Mouse (Mus musculus) heart, postnatal 14 days (tissue): ENCODE results near the gene Gm2001. TPM values are rescaled to one million over a fixed set of nuclear protein-coding genes. Genes with fewer than 3 reads are reported as not detected.
A peak's percentile ranks its signal among the peaks of the same experiment; 100 is the strongest.
"Not testable (repeated sequence)": the region's sequence is repeated elsewhere in the genome, so short reads cannot be mapped to it uniquely, and the experiment has no call there.

Experiments
- DNase-seq, 2 experiments: peaks; one replicate each; pipeline ENCODE4 v3.0.0; 2021 to 2022
- intact Hi-C: fragments of 180-260 bp; cut with DNase I; formaldehyde crosslinking; loops from one replicate; pipeline ENCODE4 v1.15.1; 2025
- long read RNA-seq, 2 experiments: library from polyadenylated mRNA; stranded (forward); transcript quantifications; one replicate each; pipeline ENCODE4 v2.0.0; 2021
- total RNA-seq, 2 experiments: library from RNA; stranded (reverse); gene quantifications; 2 replicates each; pipeline ENCODE4 v1.2.3; 2021

The Gm2001 gene
- not detected for total RNA-seq
- long read RNA-seq, experiment 1: 0 reads
- long read RNA-seq, experiment 2: 0 reads

DNA sequence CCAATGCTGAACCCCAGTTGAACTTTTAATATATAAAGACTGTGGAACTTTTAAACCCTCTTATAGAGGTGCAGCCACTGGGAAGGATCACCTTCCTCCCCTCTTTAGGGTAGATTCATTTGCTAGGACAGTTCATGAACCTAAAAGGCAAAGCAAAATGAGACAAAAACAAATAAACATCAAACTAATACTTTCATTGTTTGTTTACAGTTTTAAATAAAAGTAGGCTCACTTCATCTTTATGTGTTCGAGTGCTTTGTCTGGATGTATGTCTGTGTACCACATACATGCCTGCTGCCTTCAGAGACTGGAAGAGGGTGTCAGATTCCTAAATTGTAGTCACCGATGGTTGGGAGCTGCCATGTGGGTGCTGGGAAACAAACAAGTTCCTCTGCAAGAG lies at the start of gene Gm2001:
TSS of gene Gm2001 (minus strand) at position 101 of the 400 bp plus-strand sequence.
- intact Hi-C loops: not testable (repeated sequence)

DNA sequence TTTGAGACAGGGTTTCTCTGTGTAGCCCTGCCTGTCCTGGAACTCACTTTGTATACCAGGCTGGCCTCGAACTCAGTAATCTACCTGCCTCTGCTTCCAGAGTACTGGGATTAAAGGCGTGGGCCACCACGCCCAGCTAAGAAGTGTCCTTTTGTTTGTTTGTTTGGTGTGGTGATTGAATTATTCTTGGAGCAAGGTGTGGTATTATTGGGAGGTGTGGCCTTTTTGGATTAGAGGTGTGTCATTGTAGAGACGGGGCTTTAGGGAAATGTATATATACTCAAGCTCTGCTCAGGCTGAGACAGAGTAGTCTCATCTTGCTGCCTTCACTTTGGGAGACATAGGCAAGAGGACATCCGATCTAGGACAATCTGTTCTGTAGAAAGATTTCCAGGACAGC lies 31.6 kb upstream of the Gm2001 start, which contains the start of gene Gm2016:
TSS of gene Gm2016 (plus strand) at position 301 of the 400 bp plus-strand sequence.
- intact Hi-C loops, DNase-seq: not testable (repeated sequence)

More for the DNA sequence above, at the start of gene Gm2001:
- DNase-seq: not testable (repeated sequence)

DNA sequence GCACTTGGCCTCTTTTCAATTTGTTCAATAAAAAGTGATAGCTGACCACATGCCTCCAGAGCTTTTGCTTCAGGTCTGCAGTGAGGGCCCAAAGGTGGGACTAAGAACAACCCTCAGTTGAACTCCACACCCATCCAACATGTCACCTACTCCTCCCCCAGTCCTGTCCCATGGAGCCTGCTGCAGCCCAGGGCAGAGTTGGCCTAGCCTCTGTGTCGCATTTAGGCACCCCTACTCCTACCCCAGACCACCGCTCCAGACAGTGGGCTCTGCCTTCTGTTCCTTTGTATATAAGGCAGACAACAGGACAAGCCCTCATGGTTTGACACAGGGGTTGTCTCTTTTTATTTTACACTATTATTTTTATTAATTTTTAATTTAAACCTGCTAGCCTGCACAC lies 21.9 kb upstream of the Gm2001 start:
- DNase-seq, intact Hi-C loops: not testable (repeated sequence)

DNA sequence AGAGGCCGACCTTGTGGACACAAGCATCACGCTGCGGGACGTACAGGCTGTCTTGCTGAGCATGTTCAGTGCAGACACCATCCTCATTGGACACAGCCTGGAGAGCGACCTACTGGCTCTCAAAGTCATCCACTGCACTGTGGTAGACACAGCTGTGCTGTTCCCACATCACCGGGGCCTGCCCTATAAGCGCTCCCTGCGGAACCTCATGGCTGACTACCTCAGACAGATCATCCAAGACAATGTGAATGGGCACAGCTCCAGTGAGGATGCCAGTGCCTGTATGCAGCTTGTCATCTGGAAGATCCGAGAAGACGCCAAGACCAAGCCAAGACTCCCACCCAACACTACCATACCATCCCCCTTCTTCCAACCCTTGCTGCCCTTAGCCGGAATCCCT lies 21.5 kb upstream of the Gm2001 start:
- DNase-seq, intact Hi-C loops: not testable (repeated sequence)

DNA sequence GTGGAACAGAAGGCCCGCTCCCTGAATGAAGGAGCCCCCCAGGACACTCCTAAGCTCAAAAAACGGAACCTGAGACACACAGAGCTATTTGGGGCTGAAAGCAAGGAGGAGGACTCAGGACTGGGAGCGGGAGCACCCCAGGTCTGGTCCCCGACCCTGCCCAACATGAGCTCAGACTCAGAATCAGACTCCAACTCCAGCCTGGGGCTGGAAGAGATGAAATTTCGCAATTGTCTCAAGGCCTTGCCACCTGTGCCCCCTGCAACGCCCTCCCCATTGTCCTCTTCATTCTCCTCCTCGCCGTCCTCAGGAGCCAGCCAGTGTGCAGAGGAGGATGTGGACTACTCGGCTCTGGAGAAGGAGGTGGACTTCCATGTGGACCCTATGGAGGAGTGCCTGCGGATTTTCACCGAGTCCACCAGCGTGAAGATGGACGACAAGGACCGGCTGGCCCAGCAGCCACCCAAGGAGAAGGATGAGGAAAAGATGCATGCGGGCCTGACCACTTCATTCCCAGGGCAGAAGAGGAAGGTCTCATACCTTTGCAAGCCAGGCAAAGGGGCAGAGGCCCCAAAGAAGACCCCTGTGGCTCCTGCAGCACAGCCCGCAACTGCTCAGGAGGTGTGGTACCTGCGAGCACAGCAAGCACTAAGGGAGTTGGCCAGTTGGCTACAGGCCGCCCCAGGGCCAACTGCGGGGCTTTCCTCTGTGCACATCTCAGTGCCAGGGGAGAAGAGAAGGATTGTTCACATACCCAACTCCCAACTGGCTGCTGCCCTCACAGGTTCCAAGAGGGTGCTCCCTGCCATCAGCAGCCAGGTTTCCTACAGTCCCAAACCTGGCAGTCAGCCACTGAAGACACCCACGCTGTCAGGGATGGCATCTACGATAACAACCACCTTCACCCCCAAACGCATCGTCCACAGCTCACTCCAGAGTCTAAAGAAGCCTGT lies 19.9 kb upstream of the Gm2001 start:
- intact Hi-C loops: not testable (repeated sequence)

DNA sequence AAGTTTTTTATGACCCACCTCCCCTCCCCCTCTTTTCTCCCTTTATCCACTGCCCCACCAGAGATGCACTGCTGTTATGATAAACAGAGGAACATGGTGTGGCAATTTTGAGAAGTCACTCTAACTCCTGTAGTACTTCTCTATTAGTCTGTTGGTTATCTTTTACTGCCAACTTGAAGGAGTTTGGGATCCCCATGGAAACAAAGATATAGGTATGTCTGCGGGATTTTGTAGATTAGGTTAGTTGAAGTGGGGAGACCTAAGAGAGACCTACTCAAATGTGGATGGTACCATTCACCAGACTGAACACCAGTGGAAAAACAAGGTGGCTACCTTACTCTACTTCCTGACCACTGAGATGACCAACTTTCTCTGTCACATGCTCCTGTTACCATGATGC lies 13.9 kb upstream of the Gm2001 start:
- intact Hi-C loops: not testable (repeated sequence)

More for the DNA sequence above, 19.9 kb upstream of the Gm2001 start:
- DNase-seq: peak in 1 of 2 experiments; percentile 4

DNA sequence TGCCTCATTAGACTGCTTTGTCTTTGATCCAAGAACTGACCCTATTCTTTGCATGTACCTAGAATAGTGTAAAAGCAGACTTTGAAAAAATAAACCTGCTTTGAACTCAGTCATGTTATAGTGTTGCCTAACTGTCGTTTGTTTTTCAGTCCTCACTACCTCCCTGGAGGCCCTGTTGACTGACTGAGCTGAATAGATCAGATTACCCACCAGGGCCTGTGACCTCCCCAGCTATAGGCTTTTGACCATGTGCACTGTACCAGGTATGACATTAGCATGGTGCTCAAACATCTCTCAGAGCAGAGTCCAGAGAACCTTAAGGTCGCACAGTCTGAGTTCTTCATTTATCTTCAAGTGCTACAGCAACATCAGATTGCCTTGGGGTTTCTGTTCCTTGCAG lies 8.5 kb upstream of the Gm2001 start:
- intact Hi-C loops, DNase-seq: not testable (repeated sequence)

More for the DNA sequence above, 13.9 kb upstream of the Gm2001 start:
- DNase-seq: not testable (repeated sequence)

DNA sequence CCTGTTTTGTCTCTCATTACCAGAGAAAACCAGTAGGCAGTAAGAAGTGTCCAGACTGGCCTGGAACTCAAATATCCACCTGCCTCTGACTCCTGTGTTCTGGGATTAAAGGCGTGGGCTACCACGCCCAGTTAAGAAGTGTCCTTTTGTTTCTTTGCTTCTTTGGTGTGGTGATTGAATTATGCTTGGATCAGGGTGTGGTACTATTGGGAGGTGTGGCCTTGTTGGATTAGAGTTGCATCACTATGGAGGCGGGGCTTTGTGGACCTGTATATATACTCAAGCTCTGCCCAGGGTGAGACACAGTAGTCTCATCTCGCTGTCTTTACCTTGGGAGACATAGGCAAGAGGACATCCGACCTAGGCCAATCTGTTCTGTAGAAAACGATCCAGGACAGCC lies 25.9 kb downstream of the Gm2001 start, which contains the start of gene BB287469:
TSS of gene BB287469 (plus strand) at position 301 of the 400 bp plus-strand sequence.
- intact Hi-C loops, DNase-seq: not testable (repeated sequence)

DNA sequence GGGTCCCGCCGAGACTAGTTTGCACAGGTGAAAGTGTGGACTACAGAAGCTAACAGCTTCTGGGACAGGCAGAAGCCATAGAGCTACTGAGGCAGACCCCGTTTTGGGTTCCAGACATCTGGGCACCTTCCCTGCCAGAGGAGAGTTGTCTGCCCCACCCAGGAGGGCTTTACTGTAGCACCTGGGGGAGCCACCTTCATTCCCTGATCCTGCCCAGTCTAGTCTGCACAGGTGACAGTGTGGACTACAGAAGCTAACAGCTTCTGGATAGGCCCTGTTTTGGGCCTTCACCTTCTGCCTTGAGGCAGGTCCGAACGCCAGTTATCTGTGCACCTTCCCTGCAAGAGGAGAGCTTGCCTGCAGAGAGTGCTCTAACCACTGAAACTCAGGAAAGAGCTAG lies 44.2 kb downstream of the Gm2001 start:
- DNase-seq, intact Hi-C loops: not testable (repeated sequence)

DNA sequence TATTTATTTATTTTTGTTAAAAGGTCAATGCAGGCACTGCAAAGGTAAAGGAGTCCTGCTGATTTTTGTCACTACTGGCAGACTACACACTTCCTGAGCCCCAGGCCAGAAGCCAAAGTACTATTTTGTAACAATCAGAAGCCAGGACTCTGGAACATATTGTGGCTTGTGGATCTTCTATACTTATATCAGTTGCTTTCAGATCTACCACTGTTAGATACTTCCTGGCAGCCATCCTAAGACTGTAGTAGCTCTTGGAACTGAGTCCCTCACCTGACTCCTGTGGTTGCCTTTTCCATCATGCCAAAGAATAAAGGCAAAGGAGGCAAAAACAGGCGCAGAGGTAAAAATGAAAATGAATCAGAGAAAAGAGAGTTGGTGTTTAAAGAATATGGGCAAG lies 46.9 kb downstream of the Gm2001 start, which contains the start of gene Gm21936:
TSS of gene Gm21936 (plus strand) at position 301 of the 400 bp plus-strand sequence.
- DNase-seq, intact Hi-C loops: not testable (repeated sequence)

Other genes starting within 250 kb of the Gm2001 start
- not detected for gene Oog1, start 239.7 kb downstream of the Gm2001 start, total RNA-seq
- gene Gm4027, start 223.5 kb downstream of the Gm2001 start, total RNA-seq: not detected
- gene Gm16381, start 197.7 kb downstream of the Gm2001 start, total RNA-seq: not detected
- not detected for gene Gm21319, start 66.6 kb downstream of the Gm2001 start, total RNA-seq
- not detected for gene Gm21936, start 46.8 kb downstream of the Gm2001 start, total RNA-seq
- gene BB287469, start 25.8 kb downstream of the Gm2001 start, total RNA-seq: not detected
- gene Gm2016, start 31.7 kb upstream of the Gm2001 start, total RNA-seq: not detected
- not detected for gene Gm2022, start 53.0 kb upstream of the Gm2001 start, total RNA-seq
- gene Gm2035, start 77.5 kb upstream of the Gm2001 start, total RNA-seq: not detected
- not detected for gene Gm2042, start 111.7 kb upstream of the Gm2001 start, total RNA-seq
- not detected for gene Gm2075, start 169.5 kb upstream of the Gm2001 start, total RNA-seq
- not detected for gene Gm6803, start 176.4 kb upstream of the Gm2001 start, total RNA-seq
- gene Gm2056, start 184.7 kb upstream of the Gm2001 start, total RNA-seq: not detected
- gene Gm16368, start 241.4 kb upstream of the Gm2001 start, total RNA-seq: not detected